Mouse (Mus musculus): Measurements from ENCODE around the gene Pctp. TPM values are rescaled to one million over a fixed set of nuclear protein-coding genes. Genes with fewer than 3 reads are reported as not detected.

The Pctp gene
- total and polyA plus RNA-seq, 3 experiments, result 6.4 to 10.2 TPM; not detected in 1

DNA sequence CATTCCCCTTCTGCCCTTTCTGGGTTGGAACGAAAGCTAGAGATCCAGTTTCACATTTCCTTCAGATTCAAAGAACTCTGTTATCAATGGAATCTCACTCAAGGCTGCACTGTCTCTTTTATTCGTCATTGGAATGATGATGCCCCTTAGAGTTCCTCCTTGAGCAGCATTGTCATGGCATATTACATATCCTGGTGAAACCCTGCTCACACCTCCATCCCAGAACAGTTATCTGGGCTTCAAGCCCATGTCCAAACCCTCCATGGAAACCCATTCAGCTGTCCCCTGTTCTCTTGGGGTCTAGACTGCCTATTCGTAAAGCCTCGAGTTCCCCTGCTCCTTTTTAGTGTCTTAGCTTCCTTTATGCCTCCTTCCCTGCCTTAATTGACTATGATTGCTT lies 33.6 kb downstream of the Pctp start:
- Histone ChIP-seq H3K9me3 (replicated peaks; ENCODE audit: insufficient read depth, low read length) (no peaks in the 10 kb centered on the region), H3K36me3 (ENCODE audit: control insufficient read depth in 1 of 2, insufficient read depth in 2 of 2, low read length in 2 of 2) (no peaks in the 10 kb centered on the region), H3K4me3 (ENCODE audit: control insufficient read depth in 1 of 2, insufficient read depth in 1 of 2, low read depth in 2 of 2, low read length in 2 of 2) (no peak overlapping the region), H3K4me1 (ENCODE audit: control insufficient read depth in 1 of 2, insufficient read depth in 2 of 2, low read length in 2 of 2) (no peaks in the 10 kb centered on the region), H3K27me3 (ENCODE audit: control insufficient read depth in 1 of 2, insufficient read depth in 2 of 2, low read length in 2 of 2) (peaks cover 0 to 2% of the 10 kb centered on the region in 2 experiments; a peak in 2 of 4 replicates), H3K79me2 (ENCODE audit: control insufficient read depth, insufficient read depth, low read length, poor library complexity) (no peaks in the 10 kb centered on the region), H3K9ac (ENCODE audit: control insufficient read depth, low read depth, low read length, poor library complexity, severe bottlenecking) (no peak overlapping the region), H3K27ac (ENCODE audit: control insufficient read depth, low read depth, low read length) (no peak overlapping the region)
- TF ChIP-seq JUND (IDR thresholded peaks at IDR 0.05; ENCODE audit: low read depth, low read length) (no peak), ELF1 (IDR thresholded peaks at IDR 0.05; ENCODE audit: low read depth, low read length) (no peak), ZKSCAN1 (IDR thresholded peaks at IDR 0.05; ENCODE audit: low read depth, low read length) (no peak)
- DNase-seq (ENCODE audit: low read depth, low spot score), result no peak

GRCm38 (mm10) chr11:89950691-89951270 lies 51.9 kb downstream of the Pctp start:
- no peak overlapping the region for H3K27ac ChIP-seq (ENCODE audit: control insufficient read depth, low read depth, low read length)
- H3K36me3 ChIP-seq (ENCODE audit: control insufficient read depth in 1 of 2, insufficient read depth in 2 of 2, low read length in 2 of 2), result no peaks in the 10 kb centered on the region
- no peaks in the 10 kb centered on the region for H3K9me3 ChIP-seq (replicated peaks; ENCODE audit: insufficient read depth, low read length)
- no peak overlapping the region for H3K9ac ChIP-seq (ENCODE audit: control insufficient read depth, low read depth, low read length, poor library complexity, severe bottlenecking)
- no peak overlapping the region for H3K4me3 ChIP-seq (ENCODE audit: control insufficient read depth in 1 of 2, insufficient read depth in 1 of 2, low read depth in 2 of 2, low read length in 2 of 2)
- H3K27me3 ChIP-seq (ENCODE audit: control insufficient read depth in 1 of 2, insufficient read depth in 2 of 2, low read length in 2 of 2), result peaks cover 0 to 1% of the 10 kb centered on the region in 2 experiments; a peak in 2 of 4 replicates
- no peak for TF ChIP-seq TAL1 (IDR thresholded peaks at IDR 0.05; ENCODE audit: low read length)
- DNase-seq (ENCODE audit: low read depth, low spot score), result no peak
- no peaks in the 10 kb centered on the region for H3K79me2 ChIP-seq (ENCODE audit: control insufficient read depth, insufficient read depth, low read length, poor library complexity)
- no peaks in the 10 kb centered on the region for H3K4me1 ChIP-seq (ENCODE audit: control insufficient read depth in 1 of 2, insufficient read depth in 2 of 2, low read length in 2 of 2)

DNA sequence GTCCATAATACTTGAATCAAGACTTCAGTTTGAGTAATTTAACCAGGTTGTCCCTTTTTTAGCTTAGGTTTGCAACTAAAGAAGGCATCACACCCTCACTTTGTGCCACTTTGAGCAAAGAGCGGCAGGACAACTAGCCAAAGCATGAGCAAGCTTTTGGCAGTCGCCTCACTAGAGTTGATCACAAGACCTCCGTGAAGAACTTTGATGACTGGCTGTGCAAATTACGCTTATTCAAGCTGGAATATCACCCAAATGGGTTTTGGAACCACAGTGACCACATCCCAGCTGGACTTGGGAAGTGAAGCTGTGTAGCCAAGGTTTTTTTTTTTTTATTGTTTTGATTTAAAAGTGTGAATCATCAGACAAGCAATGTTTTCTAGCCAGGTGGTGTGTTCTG lies 54.9 kb downstream of the Pctp start:
- no peak for TF ChIP-seq ZC3H11A (IDR thresholded peaks at IDR 0.05; ENCODE audit: low read depth, low read length)
- no peak for TF ChIP-seq ZKSCAN1 (IDR thresholded peaks at IDR 0.05; ENCODE audit: low read depth, low read length)
- no peak for TF ChIP-seq GATA1 (IDR thresholded peaks at IDR 0.05; ENCODE audit: low read depth, low read length)
- TF ChIP-seq UBTF (IDR thresholded peaks at IDR 0.05; ENCODE audit: borderline replicate concordance, insufficient read depth, low read depth, low read length), result no peak
- no peak for TF ChIP-seq RAD21 (IDR thresholded peaks at IDR 0.05; ENCODE audit: low read depth, low read length)
- TF ChIP-seq ELF1 (IDR thresholded peaks at IDR 0.05; ENCODE audit: low read depth, low read length), result no peak
- TF ChIP-seq MYC (IDR thresholded peaks at IDR 0.05; ENCODE audit: low read depth, low read length), result no peak
- TF ChIP-seq JUND (IDR thresholded peaks at IDR 0.05; ENCODE audit: low read depth, low read length), result no peak
- TF ChIP-seq NELFE (IDR thresholded peaks at IDR 0.05; ENCODE audit: low read depth, low read length), result no peak
- TF ChIP-seq BHLHE40 (IDR thresholded peaks at IDR 0.05; ENCODE audit: borderline replicate concordance, low read depth, low read length), result no peak
- no peak for TF ChIP-seq HCFC1 (IDR thresholded peaks at IDR 0.05; ENCODE audit: low read depth, low read length)
- TF ChIP-seq ZMIZ1 (IDR thresholded peaks at IDR 0.05; ENCODE audit: low read depth, low read length), result no peak
- TF ChIP-seq KAT2A (conservative IDR thresholded peaks at IDR 0.05; ENCODE audit: low read depth, low read length), result no peak
- DNase-seq (ENCODE audit: low read depth, low spot score), result no peak
- no peaks in the 10 kb centered on the region for H3K4me1 ChIP-seq (ENCODE audit: control insufficient read depth in 1 of 2, insufficient read depth in 2 of 2, low read length in 2 of 2)
- H3K9ac ChIP-seq (ENCODE audit: control insufficient read depth, low read depth, low read length, poor library complexity, severe bottlenecking), result no peak overlapping the region
- H3K9me3 ChIP-seq (replicated peaks; ENCODE audit: insufficient read depth, low read length), result no peaks in the 10 kb centered on the region
- no peak overlapping the region for H3K27ac ChIP-seq (ENCODE audit: control insufficient read depth, low read depth, low read length)
- H3K4me3 ChIP-seq (ENCODE audit: control insufficient read depth in 1 of 2, insufficient read depth in 1 of 2, low read depth in 2 of 2, low read length in 2 of 2), result no peak overlapping the region
- H3K27me3 ChIP-seq (ENCODE audit: control insufficient read depth in 1 of 2, insufficient read depth in 2 of 2, low read length in 2 of 2), result peaks cover 0 to 1% of the 10 kb centered on the region in 2 experiments; a peak in 2 of 4 replicates
- H3K36me3 ChIP-seq (ENCODE audit: control insufficient read depth in 1 of 2, insufficient read depth in 2 of 2, low read length in 2 of 2), result no peaks in the 10 kb centered on the region
- no peaks in the 10 kb centered on the region for H3K79me2 ChIP-seq (ENCODE audit: control insufficient read depth, insufficient read depth, low read length, poor library complexity)
